Mouse (Mus musculus) WW6 (cell line): ENCODE measurements around the gene Capn15.

Experiments
- DNase-seq: peaks from one replicate; pipeline ENCODE4 v3.0.0-alpha.2; 2013; ENCODE audit warnings: low read depth, low spot score

Capn15 gene

GRCm38 (mm10) chr17:25919786-25920642 is 65.6 kb downstream of the Capn15 start:
- DNase-seq = peak; percentile 99

- no peak for DNase-seq
Measured at GRCm38 (mm10) chr17:25919144-25919785, 66.3 kb downstream of the Capn15 start, which contains the start of gene Rab40c. TSS of gene Rab40c (minus strand) at chr17:25919727.

GRCm38 (mm10) chr17:25918037-25918750 is 67.4 kb downstream of the Capn15 start:
- no peak for DNase-seq

- DNase-seq = no peak
Measured at GRCm38 (mm10) chr17:25916931-25917647, 68.5 kb downstream of the Capn15 start.

GRCm38 (mm10) chr17:25914295-25914694 is 71.3 kb downstream of the Capn15 start:
- no peak for DNase-seq

- DNase-seq = no peak
Measured at GRCm38 (mm10) chr17:25913877-25914275, 71.7 kb downstream of the Capn15 start.

- no peak for DNase-seq
Measured at GRCm38 (mm10) chr17:25913186-25913876, 72.3 kb downstream of the Capn15 start.

- no peak for DNase-seq
Measured at GRCm38 (mm10) chr17:25911816-25912215, 73.8 kb downstream of the Capn15 start.
